Mouse (Mus musculus) ES-CJ7 (cell line): ENCODE measurements around the gene Slc16a8.

ENCODE experiments used
- DNase-seq: peaks from one replicate; pipeline ENCODE4 v3.0.0; 2011; ENCODE audit warnings: low read depth, low spot score

Gene Slc16a8

GRCm38 (mm10) chr15:79254661-79255060 lies at the start of gene Slc16a8:
Slc16a8 (minus strand) TSS chr15:79254761.
- DNase-seq: no peak

GRCm38 (mm10) chr15:79303725-79304124 lies 49.2 kb upstream of the Slc16a8 start:
- no peak for DNase-seq

GRCm38 (mm10) chr15:79299563-79300155 lies 45.1 kb upstream of the Slc16a8 start:
- DNase-seq: no peak

GRCm38 (mm10) chr15:79298553-79298952 lies 44.0 kb upstream of the Slc16a8 start:
- DNase-seq: no peak

DNA sequence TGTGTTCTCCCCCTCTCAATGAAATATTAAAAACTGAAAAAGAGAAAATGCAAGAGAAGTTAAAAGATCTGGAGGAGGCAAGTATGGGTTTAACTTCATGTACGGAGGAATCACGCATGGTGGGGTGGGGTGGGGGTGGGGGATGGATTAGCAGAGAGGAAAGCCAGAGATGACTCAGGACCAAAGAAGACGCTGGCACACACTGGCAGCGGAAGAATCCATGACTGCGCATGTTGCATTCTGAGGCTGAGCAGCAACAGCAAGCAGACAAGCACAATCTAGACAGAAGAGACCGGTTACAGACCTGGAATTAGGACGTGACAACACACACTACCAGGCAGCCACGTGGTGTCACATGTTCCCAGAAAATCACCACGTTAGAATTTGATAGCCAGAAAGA lies 38.2 kb upstream of the Slc16a8 start:
- DNase-seq: no peak

GRCm38 (mm10) chr15:79290340-79290739 lies 35.8 kb upstream of the Slc16a8 start:
- no peak for DNase-seq

GRCm38 (mm10) chr15:79289441-79289840 lies 34.9 kb upstream of the Slc16a8 start:
- no peak for DNase-seq

- no peak for DNase-seq
These were observed 33.8 kb upstream of the Slc16a8 start for GRCm38 (mm10) chr15:79288387-79288786.

GRCm38 (mm10) chr15:79287091-79287490 lies 32.5 kb upstream of the Slc16a8 start:
- DNase-seq: no peak

GRCm38 (mm10) chr15:79286141-79286540 lies 31.6 kb upstream of the Slc16a8 start:
- no peak for DNase-seq

GRCm38 (mm10) chr15:79285399-79285798 lies 30.8 kb upstream of the Slc16a8 start, which contains the start of gene Baiap2l2:
Baiap2l2 (minus strand) TSS chr15:79285537.
- no peak for DNase-seq

DNA sequence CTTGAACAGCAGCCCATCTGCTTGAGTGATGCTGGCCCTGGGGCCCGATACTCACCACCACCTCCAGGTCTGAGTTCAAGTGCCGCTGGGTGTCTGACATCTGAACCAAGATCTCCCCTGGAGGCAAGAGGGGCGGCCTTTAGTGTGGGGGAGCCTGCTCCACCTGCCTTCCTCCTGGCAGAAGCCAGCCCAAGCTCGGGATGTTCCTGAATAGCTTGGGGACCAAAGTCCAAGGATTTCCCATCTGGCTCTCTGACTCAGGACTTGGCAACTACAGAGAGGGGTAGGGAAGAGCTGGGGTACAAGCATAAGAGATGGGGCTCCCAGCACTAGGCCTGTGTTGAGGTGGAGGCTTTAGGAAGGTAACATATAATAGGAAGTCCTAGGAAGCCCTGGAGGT lies 28.8 kb upstream of the Slc16a8 start:
- DNase-seq: no peak

- DNase-seq: no peak
These were observed 27.9 kb upstream of the Slc16a8 start for GRCm38 (mm10) chr15:79282434-79282833.

GRCm38 (mm10) chr15:79281389-79281788 lies 26.8 kb upstream of the Slc16a8 start:
- DNase-seq: peak; percentile 88

DNA sequence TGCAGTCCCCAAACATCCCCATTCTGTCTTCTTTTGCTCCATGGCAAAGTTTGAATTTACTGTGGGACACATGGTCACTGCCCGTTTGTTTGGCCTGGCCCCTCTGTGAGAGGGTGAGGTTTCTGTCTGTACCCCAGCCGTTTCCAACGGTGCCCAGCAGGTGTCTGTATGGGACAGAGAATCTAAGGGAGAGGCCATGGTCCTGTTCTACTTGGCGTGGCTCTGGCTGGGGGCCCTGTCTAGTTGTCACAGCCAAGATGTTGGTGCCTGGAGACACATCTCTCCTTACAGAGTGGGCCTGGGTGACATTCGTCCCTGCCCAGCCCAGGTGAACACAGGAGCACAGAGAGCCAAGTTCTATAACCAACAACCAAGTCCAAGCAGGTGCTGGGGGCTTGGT lies 26.3 kb upstream of the Slc16a8 start:
- no peak for DNase-seq

GRCm38 (mm10) chr15:79280209-79280608 lies 25.6 kb upstream of the Slc16a8 start:
- DNase-seq: peak; percentile 88

- no peak for DNase-seq
These were observed 23.2 kb upstream of the Slc16a8 start for GRCm38 (mm10) chr15:79277728-79278127.

DNA sequence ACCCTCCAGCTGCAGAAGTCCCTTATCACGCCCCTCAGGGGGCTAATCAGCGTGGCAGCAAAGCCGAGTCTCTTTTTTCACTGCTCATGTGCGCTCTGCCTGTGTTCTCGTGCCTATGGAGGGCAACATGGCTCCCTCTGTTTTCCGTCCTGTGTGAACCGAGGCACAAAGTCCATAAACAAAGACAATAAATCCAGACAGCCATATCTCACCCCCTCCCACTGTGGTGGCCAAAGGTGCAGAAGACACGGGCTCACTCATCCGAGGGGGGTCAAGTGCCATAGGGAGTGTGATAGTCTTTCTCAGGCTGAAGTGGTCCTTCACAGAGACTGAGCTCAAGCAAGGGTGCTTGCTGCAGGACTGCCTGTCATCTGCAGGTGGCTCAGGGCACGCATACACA lies 18.5 kb upstream of the Slc16a8 start:
- DNase-seq: no peak

- peak; percentile 74 for DNase-seq
These were observed 16.7 kb upstream of the Slc16a8 start for GRCm38 (mm10) chr15:79271124-79271746.

DNA sequence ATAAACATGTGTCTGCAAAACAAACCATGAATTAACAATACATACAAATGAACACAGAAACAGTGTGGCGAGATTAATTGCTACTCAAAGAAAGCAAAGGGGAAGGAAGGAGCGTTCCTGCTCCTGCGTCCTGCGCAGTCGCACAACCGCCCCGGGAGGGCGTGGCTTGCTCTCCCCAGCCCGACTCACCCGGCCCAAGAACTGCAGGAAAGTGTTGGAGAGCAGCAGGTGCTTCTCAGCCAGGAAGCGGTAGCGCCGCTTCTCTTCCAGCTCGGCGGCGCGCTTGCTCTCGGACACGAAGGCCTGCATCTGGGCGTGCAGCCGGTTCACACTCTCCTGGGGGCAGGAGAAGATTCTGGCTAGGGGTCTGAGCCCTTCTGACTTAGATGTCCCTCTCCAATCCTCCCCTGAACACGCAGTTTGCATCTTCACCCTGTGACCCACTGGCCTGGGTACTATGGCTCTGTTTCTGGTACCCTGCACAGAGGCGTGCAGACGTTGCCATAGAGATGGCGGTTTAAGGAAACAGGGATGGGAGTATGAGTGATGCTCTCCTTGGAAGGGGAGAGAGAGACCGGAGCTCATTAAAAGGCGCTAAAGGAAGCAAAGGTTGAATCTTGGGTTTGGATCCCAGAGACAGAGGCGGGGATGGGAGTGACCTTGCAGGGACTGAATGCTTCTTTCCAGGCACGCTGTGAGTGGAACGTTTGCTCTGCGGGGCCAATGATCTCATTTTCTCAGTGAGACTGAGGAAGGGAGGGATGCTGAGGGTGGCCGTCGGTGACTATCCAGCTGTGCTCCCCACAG lies 16.0 kb upstream of the Slc16a8 start:
- DNase-seq: peak; percentile 80

DNA sequence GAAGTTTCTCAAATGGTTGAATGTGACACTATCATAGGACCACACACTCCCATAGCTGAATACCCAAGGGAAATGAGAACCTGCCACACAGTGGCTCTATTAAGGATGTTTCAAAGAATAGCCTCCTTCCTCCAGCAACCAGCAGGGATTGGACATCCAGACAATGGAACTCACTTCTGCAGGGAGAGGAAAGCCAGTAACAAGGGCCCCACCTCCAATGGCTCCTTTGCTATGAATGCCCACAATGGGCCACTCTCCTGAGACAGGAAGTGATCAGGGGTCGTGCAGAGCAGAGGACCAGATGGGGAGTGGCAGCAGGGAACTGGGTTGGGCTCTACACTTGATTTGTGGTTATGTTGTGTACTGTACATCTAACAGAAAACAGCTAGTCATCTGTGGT lies 14.0 kb upstream of the Slc16a8 start:
- DNase-seq: no peak

DNA sequence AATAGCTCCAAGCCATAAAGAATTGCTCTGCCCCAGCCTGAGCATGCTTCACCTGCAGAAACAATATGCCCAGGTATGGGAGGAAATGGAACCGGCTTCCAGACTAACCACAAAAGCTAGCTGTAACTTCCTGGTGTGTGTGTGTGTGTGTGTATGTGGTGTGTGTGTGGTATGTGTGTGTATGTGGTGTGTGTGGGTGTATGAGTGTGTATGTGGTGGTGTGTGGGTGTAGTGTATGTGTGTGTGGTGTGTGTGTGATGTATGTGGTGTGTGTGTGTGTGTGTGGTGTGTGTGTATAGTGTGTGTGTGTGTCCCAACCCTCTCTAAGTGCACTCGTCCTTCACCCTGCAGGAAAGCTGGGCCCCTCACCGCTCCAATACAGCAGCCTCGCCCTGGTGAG lies 10.8 kb upstream of the Slc16a8 start:
- no peak for DNase-seq

DNA sequence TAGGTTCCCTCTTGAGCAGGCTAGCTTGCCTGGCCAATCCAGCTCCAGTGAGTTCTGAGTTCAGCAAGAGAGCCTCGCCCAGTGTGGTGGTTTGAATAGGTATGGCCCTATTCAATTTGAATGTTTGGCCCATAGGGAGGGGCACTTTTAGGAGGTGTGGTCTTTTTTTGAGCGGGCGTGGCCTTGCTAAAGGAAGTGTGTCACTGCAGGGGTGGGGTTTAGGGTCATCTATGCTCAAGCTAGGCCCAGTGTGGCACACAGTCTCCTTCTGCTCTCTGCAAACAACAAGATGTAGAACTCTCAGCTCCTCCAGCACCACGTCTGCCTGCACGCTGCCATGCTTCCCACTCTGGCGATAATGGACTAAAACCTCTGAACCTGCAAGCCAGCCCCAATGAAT lies 9.2 kb upstream of the Slc16a8 start:
- no peak for DNase-seq
